Mouse (Mus musculus) stomach, embryonic 14.5 days (tissue): ENCODE results near the gene Adora2b. TPM values are rescaled to one million over a fixed set of nuclear protein-coding genes. Genes with fewer than 3 reads are reported as not detected.

Source experiments
- ATAC-seq: fragments of 200-750 bp; cut with Nextera tagmentation; 2 replicates; pipeline ENCODE4 v1.8.0; 2017; ENCODE audit warnings: low read depth, moderate TSS enrichment; ENCODE audit not compliant: insufficient number of reproducible peaks, insufficient read depth, low FRiP score
- H3K27ac ChIP-seq: fragments of 300-500 bp; sonication (generic); 2 replicates; pipeline ENCODE4 v1.5.1; 2014; ENCODE audit warnings: mild to moderate bottlenecking, low read length, moderate library complexity, mixed read lengths
- H3K27me3 ChIP-seq: fragments of 300-500 bp; sonication (generic); 2 replicates; pipeline ENCODE4 v1.6.1; 2014; ENCODE audit warnings: low read length, control low read depth, mixed read lengths; ENCODE audit not compliant: control insufficient read depth, insufficient read depth
- H3K36me3 ChIP-seq: fragments of 300-500 bp; sonication (generic); 2 replicates; pipeline ENCODE4 v1.6.1; 2014; ENCODE audit warnings: mild to moderate bottlenecking, control low read depth, low read length, moderate library complexity, mixed read lengths; ENCODE audit not compliant: control insufficient read depth, insufficient read depth
- H3K4me1 ChIP-seq: fragments of 300-500 bp; sonication (generic); 2 replicates; pipeline ENCODE4 v1.6.1; 2014; ENCODE audit warnings: low read length, control low read depth, mixed read lengths; ENCODE audit not compliant: control insufficient read depth, insufficient read depth
- H3K4me2 ChIP-seq: fragments of 300-500 bp; sonication (generic); replicated peaks from 2 replicates; pipeline ENCODE4 v1.6.1; 2014; ENCODE audit warnings: low read depth, low read length, control low read depth
- H3K4me3 ChIP-seq: fragments of 300-500 bp; sonication (generic); 2 replicates; pipeline ENCODE4 v1.5.1; 2014; ENCODE audit warnings: low read depth, low read length, control low read depth
- H3K9ac ChIP-seq: fragments of 300-500 bp; sonication (generic); replicated peaks from 2 replicates; pipeline ENCODE4 v1.6.1; 2014; ENCODE audit warnings: low read depth, mild to moderate bottlenecking, control low read depth, low read length, moderate library complexity, mixed read lengths
- H3K9me3 ChIP-seq: fragments of 300-500 bp; sonication (generic); 2 replicates; pipeline ENCODE4 v1.6.1; 2016; ENCODE audit warnings: low read depth, low read length, control low read depth; ENCODE audit not compliant: control insufficient read depth
- WGBS: fragments of 180-500 bp; shearing (Covaris S2); extraction: QIAGEN DNeasy Blood & Tissue Kit; methylation state at CpG from one replicate; pipeline ENCODE4 v1.1.7; 2014; 5-methylcytosine and 5-hydroxymethylcytosine counted together
- polyA plus RNA-seq: library from polyadenylated mRNA; unstranded; fragments of >200 nt; fragmentation: Nextera tagmentation; extraction: Ambion mirVana; gene quantifications from 2 replicates; pipeline ENCODE4 v1.2.1, GENCODE M21; 2014

Gene Adora2b
- polyA plus RNA-seq, 1 experiment from 2014 or later = 3.6 TPM

DNA sequence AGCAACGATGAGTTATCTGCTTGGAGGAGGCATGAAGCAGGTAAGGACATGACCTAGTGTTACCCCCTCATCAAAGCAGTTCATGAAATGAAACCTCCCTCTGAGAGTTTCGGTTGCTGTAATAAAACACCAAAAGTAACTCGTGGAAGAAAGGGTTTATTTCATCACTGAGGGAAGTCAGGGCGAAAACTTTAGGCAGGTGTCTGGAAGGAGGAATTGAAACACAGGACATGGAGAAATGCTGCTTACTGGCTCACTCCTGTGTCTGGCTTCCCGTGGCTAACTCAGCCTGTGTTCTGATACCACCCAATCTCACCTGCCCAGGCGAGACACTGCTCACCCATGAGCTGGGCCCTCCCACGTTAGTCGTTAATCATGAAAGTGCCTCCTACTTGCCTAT is 36.2 kb downstream of the Adora2b start:
- no peak overlapping the region for H3K9ac ChIP-seq
- H3K36me3 ChIP-seq = peaks cover 15% of the 10 kb centered on the region
- 85% methylated on average over 8 of the region's 8 CpGs for whole genome bisulfite sequencing
- no peak overlapping the region for H3K4me3 ChIP-seq
- H3K27ac ChIP-seq = no peak overlapping the region
- H3K9me3 ChIP-seq = no peaks in the 10 kb centered on the region
- no peak overlapping the region for H3K4me2 ChIP-seq
- no peaks in the 10 kb centered on the region for H3K4me1 ChIP-seq
- ATAC-seq = no peak
- no peaks in the 10 kb centered on the region for H3K27me3 ChIP-seq

DNA sequence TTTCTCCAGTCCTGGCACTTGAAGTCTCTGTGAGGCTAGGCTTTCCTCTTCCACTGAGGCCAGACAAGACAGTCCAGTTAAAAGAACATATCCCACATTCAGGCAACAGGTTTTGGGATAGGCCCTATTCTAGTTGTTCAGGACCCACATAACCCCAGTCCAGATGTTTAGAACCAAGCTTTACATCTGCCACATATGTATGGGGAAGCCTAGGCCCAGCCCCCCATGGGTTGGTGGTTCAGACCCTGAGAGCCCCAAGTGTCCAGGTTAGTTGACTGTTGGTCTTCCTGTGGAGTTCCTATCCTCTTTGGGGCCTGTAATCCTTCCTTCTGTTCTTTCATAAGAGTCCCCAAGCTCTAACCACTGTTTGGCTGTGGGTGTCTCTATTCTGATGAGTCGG is 38.9 kb downstream of the Adora2b start:
- H3K36me3 ChIP-seq = peaks cover 15% of the 10 kb centered on the region
- no peak overlapping the region for H3K9ac ChIP-seq
- no peak for ATAC-seq
- WGBS = 97% methylated on average over 1 of the region's 1 CpGs
- no peaks in the 10 kb centered on the region for H3K9me3 ChIP-seq
- H3K4me2 ChIP-seq = no peak overlapping the region
- H3K4me3 ChIP-seq = no peak overlapping the region
- H3K4me1 ChIP-seq = no peaks in the 10 kb centered on the region
- no peak overlapping the region for H3K27ac ChIP-seq
- no peaks in the 10 kb centered on the region for H3K27me3 ChIP-seq

DNA sequence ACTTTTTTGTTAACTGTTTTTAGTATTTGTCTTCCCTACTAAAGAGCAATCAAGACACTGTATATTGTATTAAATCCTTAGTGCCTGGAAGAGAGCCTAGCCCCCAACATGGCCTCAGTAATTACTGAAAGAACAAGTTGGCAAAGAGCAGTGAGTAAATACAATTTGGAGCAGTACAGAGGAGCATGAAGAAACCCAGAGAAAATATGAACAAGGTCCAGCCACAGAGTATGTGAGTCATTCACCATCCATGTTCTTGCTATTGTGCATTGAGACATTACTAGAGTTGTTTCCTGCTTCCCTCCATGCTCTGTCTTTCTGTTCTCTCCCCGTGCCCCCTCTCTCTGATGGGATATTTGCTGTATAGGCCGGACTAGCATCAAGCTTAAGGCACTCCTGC is 45.3 kb downstream of the Adora2b start:
- H3K27ac ChIP-seq = no peak overlapping the region
- H3K36me3 ChIP-seq = peaks cover 14% of the 10 kb centered on the region
- ATAC-seq = no peak
- 86% methylated on average over 2 of the region's 2 CpGs for WGBS
- H3K9me3 ChIP-seq = no peaks in the 10 kb centered on the region
- no peak overlapping the region for H3K4me3 ChIP-seq
- no peak overlapping the region for H3K9ac ChIP-seq
- H3K4me2 ChIP-seq = no peak overlapping the region
- H3K4me1 ChIP-seq = no peaks in the 10 kb centered on the region
- H3K27me3 ChIP-seq = no peaks in the 10 kb centered on the region

DNA sequence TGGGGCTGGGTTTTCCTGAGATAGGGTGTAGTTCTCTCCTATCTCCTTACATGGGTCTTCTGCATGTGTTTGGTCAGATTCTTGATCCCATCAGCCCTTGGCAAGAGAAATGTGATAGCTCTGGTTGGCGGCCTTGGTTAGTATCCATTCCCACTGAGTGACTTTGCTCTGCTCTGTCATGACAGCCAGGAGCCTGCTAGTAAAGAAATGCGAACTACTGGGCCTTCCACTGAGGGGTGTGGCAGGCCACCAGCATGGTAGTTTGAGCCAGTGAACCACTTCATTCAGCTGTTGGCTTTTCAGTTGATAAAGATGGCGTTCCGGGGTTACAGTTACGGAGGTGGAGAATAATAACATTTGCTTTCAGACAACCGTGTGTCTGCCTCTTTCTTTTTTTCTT is 50.1 kb downstream of the Adora2b start:
- no peaks in the 10 kb centered on the region for H3K9me3 ChIP-seq
- no peak overlapping the region for H3K27ac ChIP-seq
- ATAC-seq = no peak
- H3K27me3 ChIP-seq = no peaks in the 10 kb centered on the region
- H3K4me3 ChIP-seq = no peak overlapping the region
- no peak overlapping the region for H3K9ac ChIP-seq
- WGBS = 89% methylated on average over 6 of the region's 6 CpGs
- no peaks in the 10 kb centered on the region for H3K4me1 ChIP-seq
- H3K4me2 ChIP-seq = no peak overlapping the region
- H3K36me3 ChIP-seq = peaks cover 16% of the 10 kb centered on the region

DNA sequence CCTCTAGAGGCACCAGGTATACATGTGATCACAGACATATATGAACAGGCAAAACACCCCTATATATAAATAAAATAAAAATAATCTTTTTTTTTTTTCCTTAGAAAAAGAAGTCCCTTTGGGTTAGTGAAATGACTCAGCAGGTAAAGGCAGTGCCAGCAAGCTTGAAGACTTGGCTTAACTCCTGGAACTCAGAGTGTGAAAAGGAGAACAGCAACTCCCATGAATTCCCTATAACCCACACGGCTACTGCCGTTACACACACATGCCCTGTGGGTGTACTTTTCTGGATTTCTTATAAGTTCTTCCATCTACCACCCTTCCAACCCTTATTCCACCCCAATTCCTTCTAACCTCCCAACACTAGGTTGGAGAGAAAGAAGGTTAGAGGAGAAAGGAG is 57.1 kb downstream of the Adora2b start:
- WGBS = 100% methylated on average over 2 of the region's 2 CpGs
- peaks cover 15% of the 10 kb centered on the region for H3K36me3 ChIP-seq

DNA sequence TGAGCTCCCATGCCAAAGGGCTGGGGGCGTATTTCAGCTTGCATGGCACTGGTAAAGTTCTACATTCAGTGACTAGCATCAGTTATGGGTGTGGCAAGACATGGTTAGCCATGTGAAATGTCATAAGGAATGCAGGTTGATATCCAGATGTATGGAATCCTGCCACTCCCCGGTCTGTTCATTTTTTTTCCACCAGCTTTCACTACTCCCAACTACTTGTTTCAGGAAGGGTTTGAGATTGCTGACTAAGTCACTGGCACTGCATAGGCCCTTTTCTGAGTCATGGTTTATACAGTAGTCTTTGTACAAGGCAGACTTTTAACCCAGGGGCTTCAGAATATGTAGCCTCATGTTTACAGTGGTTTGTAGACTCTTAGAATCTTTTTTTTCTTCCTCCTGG is 60.5 kb downstream of the Adora2b start:
- Histone ChIP-seq H3K4me2 (no peak overlapping the region), H3K9me3 (no peaks in the 10 kb centered on the region), H3K36me3 (peaks cover 32% of the 10 kb centered on the region), H3K27me3 (no peaks in the 10 kb centered on the region), H3K4me1 (no peaks in the 10 kb centered on the region), H3K27ac (no peak overlapping the region), H3K9ac (no peak overlapping the region), H3K4me3 (no peak overlapping the region)
- ATAC-seq = no peak
- WGBS = 90% methylated on average over 2 of the region's 2 CpGs

More for the DNA sequence above, 57.1 kb downstream of the Adora2b start:
- Histone ChIP-seq H3K4me1 (no peaks in the 10 kb centered on the region), H3K9me3 (no peaks in the 10 kb centered on the region), H3K4me3 (no peak overlapping the region), H3K27me3 (no peaks in the 10 kb centered on the region), H3K9ac (no peak overlapping the region), H3K27ac (no peak overlapping the region), H3K4me2 (no peak overlapping the region)
- no peak for ATAC-seq

DNA sequence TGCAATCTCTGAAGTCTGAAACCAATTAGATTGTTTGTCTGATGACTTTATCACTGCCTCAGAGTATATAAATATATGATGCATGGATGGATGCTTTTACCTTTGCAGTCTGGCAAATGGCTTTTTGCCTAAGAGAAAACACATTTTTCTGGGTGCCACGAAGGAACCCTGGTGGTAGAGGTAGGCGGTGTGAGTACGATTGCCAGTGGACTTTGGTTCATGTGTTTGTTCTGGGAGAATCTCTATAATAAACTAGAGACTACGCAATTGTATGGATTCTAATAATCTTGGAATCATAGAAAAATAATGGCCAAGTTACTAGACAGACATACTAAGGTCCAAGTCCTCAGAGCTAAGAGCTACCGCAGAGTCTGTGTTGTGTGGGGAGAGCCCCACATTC is 66.2 kb downstream of the Adora2b start:
- Histone ChIP-seq H3K9me3 (no peaks in the 10 kb centered on the region), H3K4me2 (no peak overlapping the region), H3K36me3 (peaks cover 70% of the 10 kb centered on the region), H3K27ac (no peak overlapping the region), H3K4me3 (no peak overlapping the region), H3K4me1 (no peaks in the 10 kb centered on the region), H3K9ac (no peak overlapping the region), H3K27me3 (no peaks in the 10 kb centered on the region)
- no peak for ATAC-seq
- 96% methylated on average over 5 of the region's 5 CpGs for WGBS

Other genes with a start within 250 kb of the Adora2b start
- 25.2 and 25.6 TPM in 2 replicates for gene Zswim7, start 32.4 kb downstream of the Adora2b start, polyA plus RNA-seq
- gene Ttc19, start 32.5 kb downstream of the Adora2b start, polyA plus RNA-seq = 20.1 and 20.7 TPM in 2 replicates
- gene Pigl, start 209.5 kb downstream of the Adora2b start, polyA plus RNA-seq = 9.9 and 11.1 TPM in 2 replicates
- 123 and 144 TPM in 2 replicates for gene Ncor1, start 209.6 kb downstream of the Adora2b start, polyA plus RNA-seq